Mouse (Mus musculus) monocyte, adult 5-6 weeks (primary cell): ENCODE data around the gene Tmem219. TPM values are rescaled to one million over a fixed set of nuclear protein-coding genes. Genes with fewer than 3 reads are reported as not detected.

Experiments used
- ATAC-seq: fragments of 153-309, 156-312 bp; replicated peaks from 2 replicates; pipeline ENCODE4 v1.8.0; 2017; ENCODE audit warnings: mild to moderate bottlenecking; ENCODE audit not compliant: low TSS enrichment, insufficient number of reproducible peaks, severe bottlenecking, poor library complexity, low FRiP score
- total RNA-seq: library from RNA; stranded (forward); fragments of 200-1000, 200-491, 200-594 nt; gene quantifications from 3 replicates; pipeline ENCODE4 v1.2.3, GENCODE M21; 2017

The Tmem219 gene
- total RNA-seq, result 37.3 to 57.4 TPM (median 43.2 TPM) in 3 replicates

- ATAC-seq, result no peak
Observed at GRCm38 (mm10) chr7:126922624-126923060, at the start of gene Tmem219. Gene Tmem219, minus strand, starts transcription at chr7:126922917.

DNA sequence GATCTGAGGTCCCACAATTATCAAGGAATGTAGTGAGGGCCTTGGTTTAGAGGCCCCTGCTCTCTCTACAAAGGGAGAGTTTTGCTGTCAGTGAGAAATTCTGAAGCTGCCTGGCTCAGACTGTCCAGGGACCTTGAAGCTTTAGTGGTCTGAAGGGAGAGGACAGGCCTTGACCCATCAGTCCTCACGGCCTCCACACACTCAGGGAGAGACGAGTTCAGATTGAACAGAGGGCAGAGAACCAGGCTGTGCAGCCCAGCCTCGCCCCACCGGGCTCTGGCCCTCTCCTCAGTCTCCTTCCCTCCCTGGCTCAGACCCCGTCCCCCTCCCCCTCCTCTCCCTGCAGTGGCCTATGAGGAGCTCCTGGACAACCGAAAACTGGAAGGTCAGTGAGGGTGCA is 44.6 kb upstream of the Tmem219 start:
- ATAC-seq, result no peak

DNA sequence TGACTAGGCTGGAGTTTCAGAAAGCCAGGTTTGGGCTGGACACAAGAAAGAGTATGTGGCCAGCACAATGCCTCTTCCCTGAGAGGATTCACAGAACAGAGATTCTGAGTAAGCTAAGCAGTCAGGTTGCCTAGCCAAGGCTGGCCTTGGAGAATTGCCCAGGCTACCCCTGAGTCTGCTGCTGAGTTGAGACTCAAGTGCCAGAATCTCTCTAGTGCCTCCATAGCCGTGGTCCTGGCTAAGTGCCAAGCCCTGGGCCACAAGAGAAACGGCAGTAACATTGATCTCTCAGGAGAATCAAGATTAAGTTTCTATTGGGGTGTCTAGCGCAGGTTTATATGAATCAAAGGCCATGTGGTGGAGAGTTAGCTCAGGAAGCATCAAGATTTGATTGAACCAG is 42.9 kb upstream of the Tmem219 start:
- ATAC-seq, result no peak

GRCm38 (mm10) chr7:126963548-126964286 is 41.0 kb upstream of the Tmem219 start:
- ATAC-seq, result no peak

GRCm38 (mm10) chr7:126961965-126962364 is 39.2 kb upstream of the Tmem219 start:
- ATAC-seq, result no peak

GRCm38 (mm10) chr7:126961095-126961494 is 38.4 kb upstream of the Tmem219 start:
- ATAC-seq, result no peak

DNA sequence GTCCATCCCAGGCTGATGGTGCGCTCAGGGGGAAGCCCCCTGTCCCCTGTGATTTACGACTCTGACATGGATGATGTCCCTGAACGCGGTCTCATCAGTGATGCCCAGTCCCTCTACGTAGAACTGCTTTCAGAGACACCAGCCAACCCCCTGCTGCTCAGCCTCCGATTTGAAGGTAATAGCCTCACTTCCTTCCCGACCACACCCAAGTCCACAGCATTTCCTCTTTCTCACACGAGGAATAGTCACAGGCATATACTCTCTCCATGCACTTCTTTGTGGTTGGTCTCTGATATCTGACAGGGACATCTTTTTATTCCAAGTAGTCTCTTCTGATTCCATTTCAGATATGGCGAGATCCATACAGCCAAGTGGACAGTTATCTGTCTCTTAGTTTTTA is 37.1 kb upstream of the Tmem219 start:
- ATAC-seq, result 0 out of 2 replicates have a peak, but pooled peaks have one; percentile 34

DNA sequence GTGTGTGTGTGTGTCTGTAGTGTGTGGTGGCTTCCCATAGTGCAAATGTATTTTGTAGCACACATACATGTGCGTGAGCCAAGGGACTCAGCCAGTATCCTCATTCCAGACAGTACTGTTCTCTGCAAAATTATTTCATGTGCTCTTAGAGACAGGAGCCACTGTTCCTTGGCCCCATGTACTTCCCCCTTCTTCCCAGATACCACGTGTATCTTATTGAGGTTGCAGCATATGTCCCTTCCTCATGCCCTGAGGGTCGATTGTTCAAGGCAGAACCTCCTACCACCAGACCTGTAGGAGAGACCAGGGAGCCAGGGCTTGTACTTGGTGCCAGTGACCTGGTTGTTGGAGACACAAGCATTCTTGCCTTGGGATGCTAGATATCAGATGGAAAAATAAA is 32.4 kb upstream of the Tmem219 start:
- ATAC-seq, result no peak

GRCm38 (mm10) chr7:126952646-126953045 is 29.9 kb upstream of the Tmem219 start:
- ATAC-seq, result no peak

- ATAC-seq, result no peak
Observed at GRCm38 (mm10) chr7:126951741-126952140, 29.0 kb upstream of the Tmem219 start.

GRCm38 (mm10) chr7:126950647-126951615 is 28.2 kb upstream of the Tmem219 start:
- ATAC-seq, result no peak

- peak; percentile 68 for ATAC-seq
Observed at GRCm38 (mm10) chr7:126949793-126950646, 27.3 kb upstream of the Tmem219 start, which contains the start of gene Sez6l2. Gene Sez6l2, plus strand, starts transcription at chr7:126950563.

GRCm38 (mm10) chr7:126949403-126949792 is 26.7 kb upstream of the Tmem219 start, which contains the start of gene Asphd1:
Gene Asphd1, minus strand, starts transcription at chr7:126949582.
- ATAC-seq, result no peak

GRCm38 (mm10) chr7:126948626-126949025 is 25.9 kb upstream of the Tmem219 start:
- ATAC-seq, result no peak

DNA sequence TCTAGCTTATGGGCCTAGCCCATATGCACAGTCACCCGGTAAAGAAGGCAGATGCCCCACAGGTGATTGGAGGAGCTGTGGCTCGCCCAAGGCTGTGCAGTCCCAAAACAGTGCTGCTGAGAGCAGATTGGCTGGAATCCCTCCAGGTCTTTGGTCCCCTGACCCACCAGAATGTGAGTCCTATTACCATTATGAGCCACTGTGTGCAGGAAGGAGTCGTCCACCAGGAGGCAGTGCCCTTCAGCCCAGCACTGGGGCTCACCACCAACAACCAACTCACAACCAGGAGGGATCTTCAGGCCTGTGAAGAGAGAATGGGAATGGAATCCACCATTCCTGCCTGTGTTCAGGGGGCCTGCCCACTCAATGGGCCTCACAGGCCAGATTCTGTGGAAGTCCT is 23.8 kb upstream of the Tmem219 start:
- ATAC-seq, result 0 out of 2 replicates have a peak, but pooled peaks have one; percentile 29

DNA sequence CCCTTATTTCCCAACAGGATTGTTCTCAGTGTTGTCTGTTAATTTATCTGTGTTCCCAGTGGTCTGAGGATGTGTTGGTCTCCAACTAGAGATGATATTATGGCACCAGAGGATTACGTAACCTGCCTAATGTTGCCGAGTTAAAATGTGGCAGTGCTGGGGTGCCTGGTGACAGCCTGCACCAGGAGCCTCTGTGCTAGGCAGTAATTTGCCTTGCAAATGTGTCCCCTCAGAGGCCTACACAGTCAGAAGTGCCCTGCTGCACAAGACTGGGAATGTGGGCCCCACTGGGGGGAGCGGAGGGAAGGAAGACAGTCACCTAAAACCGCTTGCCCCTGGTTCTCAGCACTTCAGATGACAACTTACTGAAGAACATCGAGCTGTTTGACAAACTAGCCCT is 19.1 kb upstream of the Tmem219 start:
- no peak for ATAC-seq

- ATAC-seq, result no peak
Observed at GRCm38 (mm10) chr7:126941171-126941570, 18.5 kb upstream of the Tmem219 start.

- no peak for ATAC-seq
Observed at GRCm38 (mm10) chr7:126932652-126933051, 9.9 kb upstream of the Tmem219 start.
